Mouse (Mus musculus) neutrophil, adult 83 days (primary cell): Measurements from ENCODE around the gene Kctd2. TPM values are rescaled to one million over a fixed set of nuclear protein-coding genes. Genes with fewer than 3 reads are reported as not detected.

Experiments
- total RNA-seq, 2 experiments: library from RNA; stranded (reverse); gene quantifications; one replicate each; pipeline ENCODE4 v1.2.4; 2023

The Kctd2 gene
- 10 to 100 TPM; 18.7 to 19.1 TPM for total RNA-seq

GRCm38 (mm10) chr11:115419531-115420237 is at the start of gene Kctd2, which contains the start of gene Atp5h:
Gene Kctd2, plus strand, starts transcription at chr11:115420128.
Gene Atp5h, minus strand, starts transcription at chr11:115419962.

GRCm38 (mm10) chr11:115381743-115382539 is 38.0 kb upstream of the Kctd2 start, which contains the start of gene Cdr2l:
Gene Cdr2l, plus strand, starts transcription at chr11:115381916.

GRCm38 (mm10) chr11:115403338-115404124 is 16.4 kb upstream of the Kctd2 start, which contains the start of gene Mrpl58:
Gene Mrpl58, plus strand, starts transcription at chr11:115403752.

GRCm38 (mm10) chr11:115439906-115440595 is 20.1 kb downstream of the Kctd2 start, which contains the start of gene Trim80:
Gene Trim80, plus strand, starts transcription at chr11:115440545.

GRCm38 (mm10) chr11:115462243-115462891 is 42.4 kb downstream of the Kctd2 start, which contains the start of gene Slc16a5:
Gene Slc16a5, plus strand, starts transcription at chr11:115462474.

GRCm38 (mm10) chr11:115475025-115475757 is 55.3 kb downstream of the Kctd2 start, which contains the start of gene Armc7:
Gene Armc7, plus strand, starts transcription at chr11:115475667.

Other genes with a start within 250 kb of the Kctd2 start
- 10 to 100 TPM; 30.4 to 33.7 TPM for gene Tmem104, start 232.6 kb upstream of the Kctd2 start, total RNA-seq
- 10 to 100 TPM; 16.8 to 22.0 TPM for gene Nat9, start 232.3 kb upstream of the Kctd2 start, total RNA-seq
- not detected for gene Grin2c, start 152.9 kb upstream of the Kctd2 start, total RNA-seq
- 1 to 10 TPM; 7.5 to 9.2 TPM for gene Fdxr, start 143.1 kb upstream of the Kctd2 start, total RNA-seq
- gene Fads6, start 122.5 kb upstream of the Kctd2 start, total RNA-seq, result 1 to 10 TPM; 2.1 to 2.7 TPM
- not detected for gene Otop2, start 113.0 kb upstream of the Kctd2 start, total RNA-seq
- gene Ush1g, start 98.1 kb upstream of the Kctd2 start, total RNA-seq, result not detected
- not detected for gene Otop3, start 85.4 kb upstream of the Kctd2 start, total RNA-seq
- under 1 TPM; 0.18 to 0.49 TPM for gene Hid1, start 52.4 kb upstream of the Kctd2 start, total RNA-seq
- under 1 TPM; 0.38 to 0.64 TPM for gene Cdr2l, start 38.2 kb upstream of the Kctd2 start, total RNA-seq
- gene Mrpl58, start 16.4 kb upstream of the Kctd2 start, total RNA-seq, result 10 to 100 TPM; 34.2 to 41.2 TPM
- gene Atp5h, start 166 bp upstream of the Kctd2 start, total RNA-seq, result 100 to 1,000 TPM; 211 to 231 TPM
- not detected for gene Trim80, start 20.4 kb downstream of the Kctd2 start, total RNA-seq
- not detected for gene Slc16a5, start 42.3 kb downstream of the Kctd2 start, total RNA-seq
- gene Armc7, start 55.5 kb downstream of the Kctd2 start, total RNA-seq, result 10 to 100 TPM; 42.7 to 53.4 TPM
- gene Nt5c, start 71.7 kb downstream of the Kctd2 start, total RNA-seq, result 10 to 100 TPM; 48.4 to 49.1 TPM
- gene Jpt1, start 94.3 kb downstream of the Kctd2 start, total RNA-seq, result 100 to 1,000 TPM; 148 to 154 TPM
- gene Sumo2, start 116.1 kb downstream of the Kctd2 start, total RNA-seq, result 100 to 1,000 TPM; 171 to 188 TPM
- gene Nup85, start 144.3 kb downstream of the Kctd2 start, total RNA-seq, result 10 to 100 TPM; 45.5 to 50.1 TPM
- 10 to 100 TPM; 11.0 to 19.1 TPM for gene Mrps7, start 183.8 kb downstream of the Kctd2 start, total RNA-seq
- gene Gga3, start 183.9 kb downstream of the Kctd2 start, total RNA-seq, result 10 to 100 TPM; 45.3 to 59.9 TPM
- 10 to 100 TPM; 20.5 to 21.7 TPM for gene Mif4gd, start 192.8 kb downstream of the Kctd2 start, total RNA-seq
- gene Slc25a19, start 208.2 kb downstream of the Kctd2 start, total RNA-seq, result 10 to 100 TPM in 1 of 2 experiments, 1 to 10 TPM in 1; 10.0 to 11.4 TPM